ENCODE assay signal across 8 mouse cellular contexts in the genomic region with DNA sequence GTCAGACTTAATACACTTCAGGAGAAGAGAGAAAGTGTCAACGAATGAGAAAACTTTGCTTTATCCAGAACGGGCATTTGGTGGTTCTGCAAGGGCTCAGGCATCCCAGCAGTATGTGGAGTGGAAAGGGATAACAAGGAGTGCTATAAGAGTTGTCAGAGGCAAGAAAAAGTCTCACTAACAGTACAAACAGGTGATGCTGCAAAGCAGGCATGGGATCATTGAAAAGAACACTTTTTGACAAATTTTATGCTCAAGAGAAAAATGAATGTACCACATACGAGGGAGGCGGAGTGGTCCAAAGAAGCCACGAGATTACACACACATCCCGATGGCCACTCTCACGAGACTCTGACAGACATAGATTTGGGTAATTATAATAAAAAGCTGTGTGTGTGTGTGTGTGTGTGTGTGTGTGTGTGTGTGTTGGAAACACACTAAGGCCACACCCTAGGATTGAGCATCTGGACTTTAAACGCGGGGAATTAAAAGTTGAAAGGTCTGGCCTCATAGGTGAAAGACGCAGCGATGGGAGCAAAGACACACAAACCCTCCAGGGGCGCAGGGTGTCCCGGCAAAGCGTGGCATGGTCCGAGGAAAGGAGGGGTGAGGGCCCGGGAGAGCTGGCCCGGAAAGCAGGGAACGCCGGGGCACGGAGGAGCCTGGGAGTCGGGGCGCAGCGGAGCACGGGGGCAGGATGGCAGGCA.
DNase-seq lines count a peak whose midpoint lies in the region; ATAC-seq and TF ChIP-seq lines count a peak whose summit lies in the region.

No protein-coding gene starts in this region.

- no peak for TF ChIP-seq CTCF in layer of hippocampus, adult 2 months (conservative IDR thresholded peaks at IDR 0.05)
- no peak for TF ChIP-seq CTCF in kidney, postnatal 0 days (IDR thresholded peaks at IDR 0.05; ENCODE audit: low read depth)

- peaks cover 52% of the 10 kb centered on the region for H3K4me1 ChIP-seq in forebrain, embryonic 10.5 days
- H3K4me1 ChIP-seq in kidney, postnatal 0 days (replicated peaks; ENCODE audit: insufficient read depth, low read length) = 0 out of 2 replicates have a peak, but pooled peaks cover 2% of the 10 kb centered on the region
- peaks cover 16% of the 10 kb centered on the region for H3K4me1 ChIP-seq in midbrain, embryonic 16.5 days (ENCODE audit: control insufficient read depth, insufficient read depth, low read length)

- H3K27ac ChIP-seq in layer of hippocampus, adult 2 months = peak overlapping the region; percentile 92
- H3K27ac ChIP-seq in forebrain, embryonic 10.5 days = peak overlapping the region; percentile 97
- H3K27ac ChIP-seq in kidney, postnatal 0 days = peak overlapping the region; percentile 91
- peak overlapping the region; percentile 93 for H3K27ac ChIP-seq in midbrain, embryonic 16.5 days (ENCODE audit: low read length)

- H3K36me3 ChIP-seq in forebrain, embryonic 10.5 days (replicated peaks) = no peaks in the 10 kb centered on the region
- H3K36me3 ChIP-seq in kidney, postnatal 0 days (ENCODE audit: insufficient read depth, low read length) = no peaks in the 10 kb centered on the region
- H3K36me3 ChIP-seq in midbrain, embryonic 16.5 days (ENCODE audit: control insufficient read depth, insufficient read depth, low read length) = no peaks in the 10 kb centered on the region

- WGBS in forebrain, embryonic 10.5 days = 3% methylated on average over 24 of the region's 24 CpGs
- 2% methylated on average over 24 of the region's 24 CpGs for WGBS in kidney, postnatal 0 days
- under 1% methylated on average over 24 of the region's 24 CpGs for WGBS in midbrain, embryonic 16.5 days

- H3K4me2 ChIP-seq in kidney, postnatal 0 days (ENCODE audit: low read length) = peak overlapping the region; percentile 91
- peak overlapping the region; percentile 57 for H3K4me2 ChIP-seq in midbrain, embryonic 16.5 days (ENCODE audit: low read length)

- peak overlapping the region; percentile 83 for H3K4me3 ChIP-seq in layer of hippocampus, adult 2 months
- H3K4me3 ChIP-seq in forebrain, embryonic 10.5 days = peak overlapping the region; percentile 91
- peak overlapping the region; percentile 88 for H3K4me3 ChIP-seq in kidney, postnatal 0 days (replicated peaks; ENCODE audit: low read depth, low read length)
- H3K4me3 ChIP-seq in midbrain, embryonic 16.5 days (ENCODE audit: low read depth, low read length) = peak overlapping the region; percentile 55

- ATAC-seq in kidney, postnatal 0 days (replicated peaks; ENCODE audit: low FRiP score, low read depth) = peak; percentile 34; the same call in 1 of the 2 replicates
- ATAC-seq in midbrain, embryonic 16.5 days = peak; percentile 28; the same call in 1 of the 2 replicates

- H3K9me3 ChIP-seq in forebrain, embryonic 10.5 days = no peaks in the 10 kb centered on the region
- no peaks in the 10 kb centered on the region for H3K9me3 ChIP-seq in kidney, postnatal 0 days (replicated peaks; ENCODE audit: low read length)
- no peaks in the 10 kb centered on the region for H3K9me3 ChIP-seq in midbrain, embryonic 16.5 days (replicated peaks; ENCODE audit: control insufficient read depth, low read length, poor library complexity, severe bottlenecking)

- H3K9ac ChIP-seq in kidney, postnatal 0 days (ENCODE audit: low read depth, low read length) = peak overlapping the region; percentile 85
- H3K9ac ChIP-seq in midbrain, embryonic 16.5 days (ENCODE audit: low read depth, low read length) = peak overlapping the region; percentile 74

- no peak for DNase-seq in layer of hippocampus, adult 2 months (ENCODE audit: low spot score in 2 of 2)
- DNase-seq in layer of hippocampus, adult 9-10 months (ENCODE audit: low spot score) = no peak
- peak; percentile 64 for DNase-seq in ZHBTc4 (ENCODE audit: low read depth, low spot score)
- DNase-seq in forebrain, embryonic 10.5 days (ENCODE audit: extremely low spot score, low spot score) = peak; percentile 60
- DNase-seq in kidney, postnatal 0 days (ENCODE audit: low spot score) = peak; percentile 34
- no peak for DNase-seq in adrenal gland, postnatal 25 days
- no peak for DNase-seq in adrenal gland, postnatal 36 days

- 0 out of 2 replicates have a peak, but pooled peaks cover 7% of the 10 kb centered on the region for H3K27me3 ChIP-seq in forebrain, embryonic 10.5 days (ENCODE audit: poor library complexity, severe bottlenecking)
- no peaks in the 10 kb centered on the region for H3K27me3 ChIP-seq in kidney, postnatal 0 days (ENCODE audit: insufficient read depth, low read length)
- no peaks in the 10 kb centered on the region for H3K27me3 ChIP-seq in midbrain, embryonic 16.5 days (ENCODE audit: control insufficient read depth, insufficient read depth, low read depth, low read length)

Comparison
In these comparisons a context has a peak if more than half of its experiments do, and no peak if none do; other contexts are left out.
1. DNase-seq: peak in ZHBTc4 (single experiment), forebrain, embryonic 10.5 days (single experiment) and kidney, postnatal 0 days (single experiment); none in layer of hippocampus, adult 2 months (0 of 2), layer of hippocampus, adult 9-10 months (single experiment), adrenal gland, postnatal 25 days (single experiment) and adrenal gland, postnatal 36 days (0 of 2).
2. Peak in every context shown above with its lines, with median percentiles within 50 percentile points of each other: H3K27ac ChIP-seq and H3K4me3 ChIP-seq.